Mouse (Mus musculus) limb, embryonic 14.5 days (tissue): ENCODE results near the gene Gm4707. TPM values are rescaled to one million over a fixed set of nuclear protein-coding genes. Genes with fewer than 3 reads are reported as not detected.
"Not testable (repeated sequence)": the region's sequence is repeated elsewhere in the genome, so short reads cannot be mapped to it uniquely, and the experiment has no call there.

Experiments used
- ATAC-seq: fragments of 200-750 bp; cut with Nextera tagmentation; 2 replicates; pipeline ENCODE4 v1.8.0; 2017; ENCODE audit warnings: low read depth, moderate number of reproducible peaks, moderate TSS enrichment; ENCODE audit not compliant: low FRiP score
- DNase-seq: peaks from one replicate; pipeline ENCODE4 v3.0.0-alpha.2; 2015; ENCODE audit warnings: low spot score
- H3K27ac ChIP-seq: fragments of 300-500 bp; sonication (generic); replicated peaks from 2 replicates; pipeline ENCODE4 v1.5.1; 2014; ENCODE audit warnings: low read depth, mild to moderate bottlenecking, low read length, moderate library complexity, mixed read lengths
- H3K27me3 ChIP-seq: fragments of 300-500 bp; sonication (generic); 2 replicates; pipeline ENCODE4 v1.6.1; 2014; ENCODE audit warnings: low read length, mixed read lengths; ENCODE audit not compliant: control insufficient read depth, insufficient read depth
- H3K36me3 ChIP-seq: fragments of 300-500 bp; sonication (generic); 2 replicates; pipeline ENCODE4 v1.6.1; 2014; ENCODE audit warnings: mild to moderate bottlenecking, low read length, moderate library complexity, mixed read lengths; ENCODE audit not compliant: control insufficient read depth, insufficient read depth
- H3K4me1 ChIP-seq: fragments of 300-500 bp; sonication (generic); 2 replicates; pipeline ENCODE4 v1.6.1; 2014; ENCODE audit warnings: antibody characterized with exemption, low read length, mixed read lengths; ENCODE audit not compliant: control insufficient read depth, insufficient read depth
- H3K4me2 ChIP-seq: fragments of 300-500 bp; sonication (generic); replicated peaks from 2 replicates; pipeline ENCODE4 v1.6.1; 2014; ENCODE audit warnings: low read depth, mild to moderate bottlenecking, low read length, moderate library complexity; ENCODE audit not compliant: severe bottlenecking
- H3K4me3 ChIP-seq: fragments of 300-500 bp; sonication (generic); replicated peaks from 2 replicates; pipeline ENCODE4 v1.5.1; 2014; ENCODE audit warnings: low read length
- H3K9ac ChIP-seq: fragments of 300-500 bp; sonication (generic); 2 replicates; pipeline ENCODE4 v1.6.1; 2014; ENCODE audit warnings: mild to moderate bottlenecking, low read depth, low read length, moderate library complexity; ENCODE audit not compliant: severe bottlenecking
- H3K9me3 ChIP-seq: fragments of 300-500 bp; sonication (generic); 2 replicates; pipeline ENCODE4 v1.6.1; 2016; ENCODE audit warnings: low read length; ENCODE audit not compliant: control insufficient read depth
- POLR2A ChIP-seq: fragments of 200-500 bp; IDR thresholded peaks from 2 replicates; pipeline ENCODE4 v1.8.0; 2012; ENCODE audit warnings: inconsistent platforms, mild to moderate bottlenecking, moderate library complexity, borderline replicate concordance; ENCODE audit not compliant: insufficient read depth, insufficient read length; ENCODE audit errors: extremely low read depth
- WGBS: fragments of 180-500 bp; shearing (Covaris S2); extraction: QIAGEN DNeasy Blood & Tissue Kit; methylation state at CpG from one replicate; pipeline ENCODE4 v1.1.7; 2014; 5-methylcytosine and 5-hydroxymethylcytosine counted together
- polyA plus RNA-seq, 2 experiments: library from polyadenylated mRNA; depleted of rRNA in 1 of 2; stranded (reverse) in 1 of 2; unstranded in 1 of 2; fragments of >200 nt; fragmentation: Nextera tagmentation in 1 of 2; extraction: Ambion mirVana in 1 of 2; gene quantifications; 2 replicates each; pipeline versions ENCODE4 v1.2.1 to v1.2.3; 2012 to 2014

Gm4707 gene
- polyA plus RNA-seq, 2 experiments: 1.1 to 2.0 TPM

DNA sequence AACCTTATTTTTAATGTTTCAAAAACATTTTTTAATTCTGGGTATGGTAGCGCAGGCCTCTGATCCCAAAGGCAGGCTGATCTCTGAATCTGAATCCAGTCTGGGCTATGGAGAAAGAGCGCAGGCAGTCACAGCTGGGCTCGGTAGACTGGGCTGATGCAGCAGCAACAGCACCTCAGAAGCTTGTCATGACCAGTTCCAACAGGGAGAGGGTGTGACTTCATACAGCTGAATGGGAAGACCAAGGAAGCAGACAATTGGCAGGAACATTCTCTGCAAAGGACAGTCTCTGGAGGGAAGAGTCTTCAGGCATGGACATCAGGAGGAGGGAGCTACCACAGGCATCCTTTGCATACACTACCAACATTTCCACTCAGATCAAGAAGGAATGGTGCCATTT, 15.6 kb downstream of the Gm4707 start:
- Histone ChIP-seq H3K36me3 (peaks cover 32% of the 10 kb centered on the region), H3K27ac (no peak overlapping the region)
- no peak for ATAC-seq

DNA sequence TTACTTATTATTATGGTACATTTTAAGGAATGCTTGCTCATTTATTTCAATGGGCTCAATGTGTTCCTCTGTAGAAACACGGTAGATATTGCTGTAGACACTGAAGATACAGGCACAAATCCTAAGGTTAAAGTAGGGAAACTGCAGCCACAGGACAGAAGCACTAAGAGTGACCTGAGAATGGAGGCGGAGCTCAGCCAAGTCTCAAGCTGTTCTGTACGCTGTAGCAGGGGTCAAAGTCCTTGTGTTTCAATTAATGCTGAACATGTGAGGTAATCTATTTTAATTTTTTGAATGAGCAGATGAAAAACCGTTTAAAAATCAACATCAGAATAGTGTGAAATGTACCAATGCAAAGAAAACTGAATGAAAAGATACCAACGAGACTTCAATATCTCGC, 16.4 kb downstream of the Gm4707 start:
- DNase-seq (no peak), ATAC-seq (no peak)
- Histone ChIP-seq H3K27me3 (no peaks in the 10 kb centered on the region), H3K27ac (no peak overlapping the region), H3K4me2 (no peak overlapping the region), H3K9ac (no peak overlapping the region), H3K4me3 (no peak overlapping the region), H3K9me3 (no peaks in the 10 kb centered on the region), H3K36me3 (peaks cover 32% of the 10 kb centered on the region), H3K4me1 (no peaks in the 10 kb centered on the region)
- no peak for TF ChIP-seq POLR2A
- WGBS: 91% methylated on average over 6 of the region's 6 CpGs

More for the DNA sequence above, 15.6 kb downstream of the Gm4707 start:
- H3K4me1 ChIP-seq: no peaks in the 10 kb centered on the region
- no peaks in the 10 kb centered on the region for H3K9me3 ChIP-seq
- no peak for TF ChIP-seq POLR2A
- 92% methylated on average over 3 of the region's 3 CpGs for WGBS
- H3K27me3 ChIP-seq: no peaks in the 10 kb centered on the region
- DNase-seq: no peak
- H3K9ac ChIP-seq: no peak overlapping the region
- no peak overlapping the region for H3K4me2 ChIP-seq
- no peak overlapping the region for H3K4me3 ChIP-seq

DNA sequence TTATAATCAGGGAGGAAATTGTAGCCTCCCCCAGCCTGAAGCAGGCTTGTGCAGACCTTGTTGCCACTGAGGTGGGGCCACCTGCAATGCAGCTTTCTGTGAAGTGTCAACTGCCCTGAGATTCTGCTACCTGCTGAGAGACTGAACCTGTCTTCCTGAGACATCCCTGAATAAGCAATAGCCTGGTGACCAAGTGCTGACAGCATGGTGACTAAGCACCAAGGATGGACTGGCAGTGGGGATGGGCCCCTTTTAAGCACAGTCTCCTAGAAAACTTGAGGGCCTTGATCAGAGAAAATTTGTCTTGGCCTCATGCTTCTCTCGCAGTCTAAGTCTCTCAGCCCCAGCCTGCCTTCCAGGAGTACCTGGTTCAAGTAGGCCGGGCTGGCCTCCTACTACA, 37.2 kb downstream of the Gm4707 start:
- H3K9ac ChIP-seq, H3K27ac ChIP-seq, DNase-seq, H3K9me3 ChIP-seq, H3K4me1 ChIP-seq, ATAC-seq, H3K4me2 ChIP-seq, H3K27me3 ChIP-seq, H3K4me3 ChIP-seq: not testable (repeated sequence)
- 95% methylated on average over 2 of the region's 2 CpGs for WGBS
- peaks cover 52% of the 10 kb centered on the region for H3K36me3 ChIP-seq

DNA sequence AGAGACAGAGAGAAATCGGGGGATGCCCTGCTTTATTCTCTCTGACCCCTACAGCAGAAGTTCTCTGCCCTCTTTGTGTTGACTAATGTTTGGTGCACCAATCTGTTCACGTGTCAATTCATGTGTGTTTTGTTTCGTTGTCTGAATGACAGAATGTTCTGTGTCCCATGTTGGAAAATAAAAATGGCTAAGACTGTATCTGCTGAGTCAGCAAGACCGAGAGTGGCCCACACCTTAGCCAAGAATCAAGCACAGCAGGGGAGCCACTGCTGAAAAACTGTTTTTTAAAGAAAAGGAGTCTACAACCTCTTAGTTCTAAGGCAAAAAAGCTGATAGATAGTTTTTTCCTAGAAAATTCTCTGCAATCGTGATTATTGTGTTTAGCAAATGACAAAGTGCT, 40.3 kb downstream of the Gm4707 start:
- H3K9me3 ChIP-seq, ATAC-seq, H3K27ac ChIP-seq, H3K4me1 ChIP-seq, H3K4me3 ChIP-seq, H3K9ac ChIP-seq, H3K4me2 ChIP-seq, DNase-seq, H3K27me3 ChIP-seq: not testable (repeated sequence)
- 85% methylated on average over 5 of the region's 5 CpGs for WGBS
- peaks cover 59% of the 10 kb centered on the region for H3K36me3 ChIP-seq

DNA sequence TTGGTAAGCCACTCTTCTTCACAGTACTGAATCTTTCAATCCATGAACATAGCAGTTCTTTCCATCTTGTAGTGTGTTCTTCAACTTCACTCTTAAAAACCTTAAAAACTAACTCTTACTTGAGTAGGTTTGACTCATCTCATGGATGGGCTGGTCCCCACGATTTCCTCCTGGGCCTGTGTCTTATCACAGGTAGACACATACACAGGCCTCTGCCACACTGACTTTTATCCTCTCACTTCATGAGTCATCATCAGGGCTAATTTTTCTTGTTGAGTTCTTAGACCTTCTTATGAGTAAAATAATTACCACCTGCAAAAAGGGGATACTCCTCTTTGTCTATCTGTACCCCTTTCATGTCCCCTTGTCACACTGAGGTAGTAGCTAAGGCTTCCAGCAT, 42.7 kb downstream of the Gm4707 start:
- Histone ChIP-seq H3K36me3 (peaks cover 49% of the 10 kb centered on the region), H3K4me3 (no peak overlapping the region), H3K9ac (no peak overlapping the region), H3K4me2 (no peak overlapping the region), H3K9me3 (peaks cover 5% of the 10 kb centered on the region), H3K27ac (no peak overlapping the region), H3K4me1 (no peaks in the 10 kb centered on the region), H3K27me3 (no peaks in the 10 kb centered on the region)
- TF ChIP-seq POLR2A: no peak
- DNase-seq (no peak), ATAC-seq (no peak)
- WGBS: 94% methylated on average over 1 of the region's 1 CpGs

Other genes starting within 250 kb of the Gm4707 start
- gene Emilin2, start 147.9 kb downstream of the Gm4707 start, polyA plus RNA-seq (2012; rRNA removed): 22.7 and 23.6 TPM in 2 replicates
- gene Emilin2, start 147.9 kb downstream of the Gm4707 start, polyA plus RNA-seq (2014; fragmentation: Nextera tagmentation; extraction: Ambion mirVana): 25.6 and 30.0 TPM in 2 replicates
- gene Smchd1, start 15.4 kb upstream of the Gm4707 start, polyA plus RNA-seq (2012; rRNA removed): 32.8 and 42.7 TPM in 2 replicates
- 71.4 and 75.6 TPM in 2 replicates for gene Smchd1, start 15.4 kb upstream of the Gm4707 start, polyA plus RNA-seq (2014; fragmentation: Nextera tagmentation; extraction: Ambion mirVana)
- 9.8 and 18.9 TPM in 2 replicates for gene Ndc80, start 66.9 kb upstream of the Gm4707 start, polyA plus RNA-seq (2012; rRNA removed)
- gene Ndc80, start 66.9 kb upstream of the Gm4707 start, polyA plus RNA-seq (2014; fragmentation: Nextera tagmentation; extraction: Ambion mirVana): 35.8 and 37.3 TPM in 2 replicates
- 0.79 and 1.0 TPM in 2 replicates for gene Spdya, start 92.1 kb upstream of the Gm4707 start, polyA plus RNA-seq (2012; rRNA removed)
- gene Spdya, start 92.1 kb upstream of the Gm4707 start, polyA plus RNA-seq (2014; fragmentation: Nextera tagmentation; extraction: Ambion mirVana): 1.3 and 1.5 TPM in 2 replicates
- gene Wdr43, start 156.0 kb upstream of the Gm4707 start, polyA plus RNA-seq (2012; rRNA removed): 47.2 and 57.0 TPM in 2 replicates
- gene Wdr43, start 156.0 kb upstream of the Gm4707 start, polyA plus RNA-seq (2014; fragmentation: Nextera tagmentation; extraction: Ambion mirVana): 78.8 and 82.9 TPM in 2 replicates
- gene Togaram2, start 213.3 kb upstream of the Gm4707 start, polyA plus RNA-seq (2012; rRNA removed): 0.24 and 0.26 TPM in 2 replicates
- 0.08 TPM in 2 replicates for gene Togaram2, start 213.3 kb upstream of the Gm4707 start, polyA plus RNA-seq (2014; fragmentation: Nextera tagmentation; extraction: Ambion mirVana)